ENCODE assay signal across 21 mouse cellular contexts in the genomic region with DNA sequence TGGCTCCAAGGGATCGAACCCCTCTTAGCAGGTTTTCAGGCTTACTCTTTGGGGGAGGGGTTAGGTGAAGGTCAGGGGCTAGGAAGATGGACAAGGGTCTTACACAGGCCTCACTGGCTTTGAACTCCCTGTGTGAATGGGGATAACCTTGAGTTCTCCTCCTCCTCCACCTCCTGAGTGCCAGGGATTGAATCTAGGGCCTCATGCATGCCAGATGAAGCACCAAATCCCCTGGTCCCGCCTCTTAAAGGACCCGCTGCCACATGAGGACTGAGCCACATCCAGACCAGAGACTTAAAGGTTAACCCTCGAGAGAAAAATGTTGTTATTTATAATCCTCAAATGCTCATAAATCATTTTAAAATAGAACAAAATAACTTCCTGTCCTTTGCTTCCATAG. TPM values are rescaled to one million over a fixed set of nuclear protein-coding genes. Genes with fewer than 3 reads are reported as not detected.
DNase-seq lines count a peak whose midpoint lies in the region; ATAC-seq lines count a peak whose summit lies in the region.
"Had no signal": no experiment of that assay in that cellular context is flagged by ENCODE, and none has a peak within 500 bp of the region (broad histone marks: within the 10 kb centered on the region; RNA-seq: fewer than 3 reads in every experiment).

No protein-coding gene starts in this region.

- peak overlapping the region; percentile 30; the same call in 1 of the 2 replicates for H3K4me2 ChIP-seq in neural tube, embryonic 12.5 days (replicated peaks)
- H3K4me2 ChIP-seq in midbrain, embryonic 12.5 days (replicated peaks) = 0 out of 2 replicates have a peak overlapping the region, but pooled peaks have one; percentile 16
- H3K4me2 ChIP-seq: heart, embryonic 15.5 days; limb, embryonic 13.5 days; liver, embryonic 12.5 days had no signal

- peaks cover 77% of the 10 kb centered on the region for H3K27me3 ChIP-seq in heart, embryonic 10.5 days (ENCODE audit: insufficient read depth, poor library complexity, severe bottlenecking)
- no peaks in the 10 kb centered on the region for H3K27me3 ChIP-seq in neural tube, embryonic 12.5 days (replicated peaks)
- H3K27me3 ChIP-seq in midbrain, embryonic 12.5 days = no peaks in the 10 kb centered on the region

- WGBS in heart, embryonic 10.5 days = 77% methylated on average over 4 of the region's 4 CpGs
- 78% methylated on average over 4 of the region's 4 CpGs for WGBS in neural tube, embryonic 12.5 days
- 66% methylated on average over 4 of the region's 4 CpGs for WGBS in midbrain, embryonic 12.5 days

- ATAC-seq in neural tube, embryonic 12.5 days (ENCODE audit: low FRiP score, low read depth) = no peak
- no peak for ATAC-seq in midbrain, embryonic 12.5 days (ENCODE audit: low FRiP score, low read depth)
- ATAC-seq: activated CD4-positive, CD25-positive, alpha-beta regulatory T cell, adult 4 months; intestine, postnatal 0 days; liver, embryonic 12.5 days had no signal

- H3K4me3 ChIP-seq in heart, embryonic 10.5 days = no peak overlapping the region
- H3K4me3 ChIP-seq in neural tube, embryonic 12.5 days = no peak overlapping the region
- H3K4me3 ChIP-seq in midbrain, embryonic 12.5 days = no peak overlapping the region
- H3K4me3 ChIP-seq: heart, embryonic 15.5 days; limb, embryonic 13.5 days; liver, embryonic 12.5 days had no signal

- H3K36me3 ChIP-seq in heart, embryonic 10.5 days = no peaks in the 10 kb centered on the region
- H3K36me3 ChIP-seq in neural tube, embryonic 12.5 days = no peaks in the 10 kb centered on the region; the same call in 1 of the 2 replicates
- H3K36me3 ChIP-seq in midbrain, embryonic 12.5 days = no peaks in the 10 kb centered on the region
- H3K36me3 ChIP-seq: heart, embryonic 15.5 days; limb, embryonic 13.5 days; liver, embryonic 12.5 days had no signal

- peak; percentile 68 for DNase-seq in heart, embryonic 10.5 days (ENCODE audit: low spot score)
- no peak for DNase-seq in heart, postnatal 4 days
- no peak for DNase-seq in neural tube, embryonic 10.5 days (ENCODE audit: extremely low spot score, low spot score)
- no peak for DNase-seq in kidney, adult 18-20 months
- DNase-seq in spleen, postnatal 4 days (ENCODE audit: low spot score in 2 of 2) = no peak
- DNase-seq: adrenal gland, adult 8-10 months; cerebellum, adult 2 months; gastrocnemius, postnatal 36 days; kidney, postnatal 4 days; lung, adult 18-20 months; lung, postnatal 14 days; thymus, adult 2 months; thymus, postnatal 4 days had no signal

- no peak overlapping the region for H3K27ac ChIP-seq in heart, embryonic 10.5 days
- no peak overlapping the region for H3K27ac ChIP-seq in neural tube, embryonic 12.5 days
- peak overlapping the region; percentile 74 for H3K27ac ChIP-seq in midbrain, embryonic 12.5 days (replicated peaks)
- H3K27ac ChIP-seq: heart, embryonic 15.5 days; limb, embryonic 13.5 days; liver, embryonic 12.5 days had no signal

- peaks cover 15% of the 10 kb centered on the region for H3K4me1 ChIP-seq in heart, embryonic 10.5 days
- peaks cover 56% of the 10 kb centered on the region for H3K4me1 ChIP-seq in neural tube, embryonic 12.5 days
- peaks cover 71% of the 10 kb centered on the region for H3K4me1 ChIP-seq in midbrain, embryonic 12.5 days

- H3K9ac ChIP-seq in neural tube, embryonic 12.5 days = no peak overlapping the region
- H3K9ac ChIP-seq in midbrain, embryonic 12.5 days (replicated peaks) = no peak overlapping the region
- H3K9ac ChIP-seq: heart, embryonic 15.5 days; limb, embryonic 13.5 days; liver, embryonic 12.5 days had no signal

- H3K9me3 ChIP-seq in heart, embryonic 10.5 days = no peaks in the 10 kb centered on the region
- no peaks in the 10 kb centered on the region for H3K9me3 ChIP-seq in neural tube, embryonic 12.5 days
- no peaks in the 10 kb centered on the region for H3K9me3 ChIP-seq in midbrain, embryonic 12.5 days
- H3K9me3 ChIP-seq: heart, embryonic 15.5 days; limb, embryonic 13.5 days; liver, embryonic 12.5 days had no signal

RNA-seq across cellular contexts. Expression of gene Rab6b, which starts 5.4 kb away (rescaled TPM):
- polyA plus RNA-seq in heart, embryonic 10.5 days (2016; fragmentation: Nextera tagmentation; extraction: Ambion mirVana) = 2.3 and 2.7 TPM in 2 replicates
- 1 to 10 TPM; 1.3 to 1.4 TPM for total RNA-seq in heart, postnatal 4 days (2021)
- polyA plus RNA-seq in neural tube, embryonic 12.5 days (2016; fragmentation: Nextera tagmentation; extraction: Ambion mirVana) = 55.5 and 61.1 TPM in 2 replicates
- polyA plus RNA-seq in midbrain, embryonic 12.5 days (2016; fragmentation: Nextera tagmentation; extraction: Ambion mirVana) = 38.2 and 47.2 TPM in 2 replicates
- total RNA-seq: MEL had no signal

Comparison
In these comparisons a context has a peak if more than half of its experiments do, and no peak if none do; other contexts are left out.
1. RNA of gene Rab6b, which starts 5.4 kb away (polyA plus RNA-seq): 55.5 to 61.1 TPM in neural tube, embryonic 12.5 days and 38.2 to 47.2 TPM in midbrain, embryonic 12.5 days; 2.3 to 2.7 TPM in heart, embryonic 10.5 days; every median in the first group is over 10 times any median in the second.